26 mouse cellular contexts compared by ENCODE assay signal in the genomic region with DNA sequence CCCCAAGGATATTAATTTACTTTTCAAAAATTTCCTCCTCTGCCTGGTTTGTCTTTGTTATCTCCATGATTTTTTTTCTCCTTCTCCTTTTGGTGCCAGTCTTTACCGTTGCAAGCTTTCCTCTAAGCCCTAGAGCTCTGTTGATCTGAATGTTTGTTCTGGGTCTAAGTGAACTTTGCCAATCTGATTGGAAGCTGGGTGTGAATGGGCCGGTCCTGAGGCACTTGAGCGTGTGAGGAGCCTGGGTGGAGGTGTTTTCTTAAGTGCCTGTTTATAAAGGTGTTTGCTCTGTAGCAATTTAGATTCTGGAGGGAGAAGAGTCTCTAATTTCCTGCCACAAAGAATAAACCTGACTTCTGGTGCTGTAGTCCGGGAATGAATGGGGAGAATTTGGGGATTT. TPM values are rescaled to one million over a fixed set of nuclear protein-coding genes. Genes with fewer than 3 reads are reported as not detected.
DNase-seq lines count a peak whose midpoint lies in the region; ATAC-seq and TF ChIP-seq lines count a peak whose summit lies in the region.
"Had no signal": no experiment of that assay in that cellular context is flagged by ENCODE, and none has a peak within 500 bp of the region (broad histone marks: within the 10 kb centered on the region; RNA-seq: fewer than 3 reads in every experiment).

No protein-coding gene starts in this region.

- DNase-seq in midbrain, embryonic 11.5 days (ENCODE audit: low spot score, missing footprints): peak; percentile 66
- no peak for DNase-seq in midbrain, embryonic 14.5 days
- DNase-seq in stomach, postnatal 0 days (ENCODE audit: low spot score): peak; percentile 66
- DNase-seq in B cell, adult 2 months: no peak
- no peak for DNase-seq in left cerebral cortex, adult 9 months (ENCODE audit: low spot score in 2 of 2)
- DNase-seq: adrenal gland, adult 2 months; adrenal gland, postnatal 36 days; cerebellum, adult 18-20 months; cerebellum, postnatal 10 days; heart, adult 2 months; kidney, adult 11 months; kidney, postnatal 14 days; layer of hippocampus, adult 9-11 months; right cerebral cortex, adult 18-20 months; right cerebral cortex, postnatal 4 days; thymus, adult 18-20 months; thymus, postnatal 25 days had no signal

- no peaks in the 10 kb centered on the region for H3K36me3 ChIP-seq in intestine, embryonic 16.5 days (ENCODE audit: control insufficient read depth, insufficient read depth, low read length)
- no peaks in the 10 kb centered on the region for H3K36me3 ChIP-seq in intestine, embryonic 15.5 days
- H3K36me3 ChIP-seq in midbrain, embryonic 11.5 days (ENCODE audit: control insufficient read depth, insufficient read depth, low read length): no peaks in the 10 kb centered on the region
- no peaks in the 10 kb centered on the region for H3K36me3 ChIP-seq in midbrain, embryonic 14.5 days (ENCODE audit: control insufficient read depth, insufficient read depth, low read length)
- H3K36me3 ChIP-seq in stomach, postnatal 0 days (ENCODE audit: control insufficient read depth, insufficient read depth, low read length): no peaks in the 10 kb centered on the region
- H3K36me3 ChIP-seq: limb, embryonic 12.5 days had no signal

- TF ChIP-seq CTCF in stomach, postnatal 0 days (IDR thresholded peaks at IDR 0.05; ENCODE audit: low read depth): no peak

- TF ChIP-seq EP300 in stomach, postnatal 0 days (optimal IDR thresholded peaks at IDR 0.05): no peak

- H3K4me2 ChIP-seq in intestine, embryonic 16.5 days (ENCODE audit: low read depth, low read length): no peak overlapping the region
- no peak overlapping the region for H3K4me2 ChIP-seq in intestine, embryonic 15.5 days (replicated peaks)
- no peak overlapping the region for H3K4me2 ChIP-seq in midbrain, embryonic 11.5 days
- H3K4me2 ChIP-seq in midbrain, embryonic 14.5 days (ENCODE audit: low read length): no peak overlapping the region
- no peak overlapping the region for H3K4me2 ChIP-seq in stomach, postnatal 0 days (replicated peaks; ENCODE audit: low read depth)
- H3K4me2 ChIP-seq: limb, embryonic 12.5 days had no signal

- no peaks in the 10 kb centered on the region for H3K27me3 ChIP-seq in intestine, embryonic 16.5 days (replicated peaks; ENCODE audit: control insufficient read depth, insufficient read depth, low read length)
- H3K27me3 ChIP-seq in intestine, embryonic 15.5 days (replicated peaks): no peaks in the 10 kb centered on the region
- H3K27me3 ChIP-seq in midbrain, embryonic 11.5 days (ENCODE audit: control insufficient read depth, insufficient read depth, low read length): no peaks in the 10 kb centered on the region
- no peaks in the 10 kb centered on the region for H3K27me3 ChIP-seq in midbrain, embryonic 14.5 days (ENCODE audit: control insufficient read depth, insufficient read depth, low read length)
- H3K27me3 ChIP-seq in stomach, postnatal 0 days (ENCODE audit: control insufficient read depth, insufficient read depth, low read length): no peaks in the 10 kb centered on the region
- H3K27me3 ChIP-seq: limb, embryonic 12.5 days had no signal

- peak; percentile 55; the same call in 1 of the 2 replicates for ATAC-seq in intestine, embryonic 16.5 days
- no peak for ATAC-seq in intestine, embryonic 15.5 days
- ATAC-seq in midbrain, embryonic 11.5 days (ENCODE audit: low FRiP score): no peak
- ATAC-seq in midbrain, embryonic 14.5 days (ENCODE audit: low FRiP score, low TSS enrichment): no peak
- ATAC-seq in megakaryocyte progenitor cell, adult 5-6 weeks (replicated peaks; ENCODE audit: poor library complexity): peak; percentile 69; the same call in 1 of the 2 replicates
- peak; percentile 87 for ATAC-seq in stomach, postnatal 0 days (ENCODE audit: low FRiP score, low TSS enrichment)
- ATAC-seq: forebrain, embryonic 16.5 days; hindbrain, postnatal 0 days; midbrain, embryonic 16.5 days had no signal

- H3K9me3 ChIP-seq in intestine, embryonic 16.5 days (ENCODE audit: control insufficient read depth, low read length): no peaks in the 10 kb centered on the region
- no peaks in the 10 kb centered on the region for H3K9me3 ChIP-seq in intestine, embryonic 15.5 days
- H3K9me3 ChIP-seq in midbrain, embryonic 11.5 days (ENCODE audit: control insufficient read depth, low read length): no peaks in the 10 kb centered on the region
- H3K9me3 ChIP-seq in midbrain, embryonic 14.5 days (ENCODE audit: control insufficient read depth, low read length): no peaks in the 10 kb centered on the region
- H3K9me3 ChIP-seq in stomach, postnatal 0 days (ENCODE audit: control insufficient read depth, low read length): no peaks in the 10 kb centered on the region
- H3K9me3 ChIP-seq: limb, embryonic 12.5 days had no signal

- H3K4me3 ChIP-seq in intestine, embryonic 16.5 days (ENCODE audit: low read length): no peak overlapping the region
- no peak overlapping the region for H3K4me3 ChIP-seq in intestine, embryonic 15.5 days (replicated peaks)
- H3K4me3 ChIP-seq in midbrain, embryonic 11.5 days (ENCODE audit: low read depth, low read length): no peak overlapping the region
- H3K4me3 ChIP-seq in midbrain, embryonic 14.5 days (replicated peaks; ENCODE audit: low read depth, low read length): no peak overlapping the region
- H3K4me3 ChIP-seq in stomach, postnatal 0 days (ENCODE audit: low read depth, low read length): no peak overlapping the region
- H3K4me3 ChIP-seq: erythroblast, embryonic 14.5 days; heart, adult 2 months; limb, embryonic 12.5 days had no signal

- WGBS in intestine, embryonic 16.5 days: 35% methylated on average over 4 of the region's 4 CpGs
- WGBS in intestine, embryonic 15.5 days: 16% methylated on average over 4 of the region's 4 CpGs
- WGBS in midbrain, embryonic 11.5 days: 64% methylated on average over 4 of the region's 4 CpGs
- 76% methylated on average over 4 of the region's 4 CpGs for WGBS in midbrain, embryonic 14.5 days
- WGBS in stomach, postnatal 0 days: 20% methylated on average over 4 of the region's 4 CpGs

- peaks cover 3% of the 10 kb centered on the region; the same call in 1 of the 2 replicates for H3K4me1 ChIP-seq in intestine, embryonic 16.5 days (ENCODE audit: control insufficient read depth, insufficient read depth, low read length)
- no peaks in the 10 kb centered on the region for H3K4me1 ChIP-seq in intestine, embryonic 15.5 days (replicated peaks)
- 0 out of 2 replicates have a peak, but pooled peaks cover 2% of the 10 kb centered on the region for H3K4me1 ChIP-seq in midbrain, embryonic 11.5 days (ENCODE audit: control insufficient read depth, insufficient read depth, low read length)
- no peaks in the 10 kb centered on the region for H3K4me1 ChIP-seq in midbrain, embryonic 14.5 days (ENCODE audit: control insufficient read depth, insufficient read depth, low read length)
- H3K4me1 ChIP-seq in stomach, postnatal 0 days (replicated peaks; ENCODE audit: control insufficient read depth, insufficient read depth): no peaks in the 10 kb centered on the region
- H3K4me1 ChIP-seq: limb, embryonic 12.5 days had no signal

- H3K9ac ChIP-seq in intestine, embryonic 16.5 days (ENCODE audit: low read depth, low read length): no peak overlapping the region
- H3K9ac ChIP-seq in intestine, embryonic 15.5 days: no peak overlapping the region
- H3K9ac ChIP-seq in midbrain, embryonic 11.5 days (ENCODE audit: low read length): no peak overlapping the region
- no peak overlapping the region for H3K9ac ChIP-seq in midbrain, embryonic 14.5 days (replicated peaks; ENCODE audit: low read length)
- no peak overlapping the region for H3K9ac ChIP-seq in stomach, postnatal 0 days (ENCODE audit: low read length)
- H3K9ac ChIP-seq: limb, embryonic 12.5 days; liver, embryonic 14.5 days had no signal

- no peak overlapping the region for H3K27ac ChIP-seq in intestine, embryonic 16.5 days (ENCODE audit: low read length)
- no peak overlapping the region for H3K27ac ChIP-seq in intestine, embryonic 15.5 days
- no peak overlapping the region for H3K27ac ChIP-seq in midbrain, embryonic 11.5 days (ENCODE audit: low read depth, low read length)
- H3K27ac ChIP-seq in midbrain, embryonic 14.5 days (replicated peaks; ENCODE audit: low read depth, low read length): no peak overlapping the region
- peak overlapping the region; percentile 46; the same call in 1 of the 2 replicates for H3K27ac ChIP-seq in stomach, postnatal 0 days (replicated peaks)
- H3K27ac ChIP-seq: heart, adult 2 months; hindbrain, postnatal 0 days; limb, embryonic 12.5 days; liver, embryonic 14.5 days had no signal

RNA-seq across cellular contexts. Expression of gene N4bp2, which starts 11.3 kb away (rescaled TPM):
- 16.4 and 16.8 TPM in 2 replicates for polyA plus RNA-seq in intestine, embryonic 16.5 days (2015; fragmentation: Nextera tagmentation; extraction: Ambion mirVana)
- polyA plus RNA-seq in intestine, embryonic 15.5 days (2015; fragmentation: Nextera tagmentation; extraction: Ambion mirVana): 21.5 and 25.0 TPM in 2 replicates
- 40.1 and 43.1 TPM in 2 replicates for polyA plus RNA-seq in midbrain, embryonic 11.5 days (2014; fragmentation: Nextera tagmentation; extraction: Ambion mirVana)
- polyA plus RNA-seq in midbrain, embryonic 14.5 days (2014; fragmentation: Nextera tagmentation; extraction: Ambion mirVana): 26.1 and 32.6 TPM in 2 replicates
- 39.1 and 39.8 TPM in 2 replicates for total RNA-seq in megakaryocyte progenitor cell, adult 5-6 weeks (2015)
- 22.2 and 30.3 TPM in 2 replicates for total RNA-seq in megakaryocyte progenitor cell, adult 5-6 weeks (2017)
- 5.7 and 6.0 TPM in 2 replicates for polyA plus RNA-seq in stomach, postnatal 0 days (2015; fragmentation: Nextera tagmentation; extraction: Ambion mirVana)

RNA-seq across cellular contexts. Expression of gene Pds5a, which starts 53.9 kb away (rescaled TPM):
- 31.2 and 33.4 TPM in 2 replicates for polyA plus RNA-seq in intestine, embryonic 16.5 days (2015; fragmentation: Nextera tagmentation; extraction: Ambion mirVana)
- polyA plus RNA-seq in intestine, embryonic 15.5 days (2015; fragmentation: Nextera tagmentation; extraction: Ambion mirVana): 50.2 and 54.9 TPM in 2 replicates
- polyA plus RNA-seq in midbrain, embryonic 11.5 days (2014; fragmentation: Nextera tagmentation; extraction: Ambion mirVana): 127 and 139 TPM in 2 replicates
- 49.7 and 78.4 TPM in 2 replicates for polyA plus RNA-seq in midbrain, embryonic 14.5 days (2014; fragmentation: Nextera tagmentation; extraction: Ambion mirVana)
- 215 and 245 TPM in 2 replicates for total RNA-seq in megakaryocyte progenitor cell, adult 5-6 weeks (2015)
- 189 and 232 TPM in 2 replicates for total RNA-seq in megakaryocyte progenitor cell, adult 5-6 weeks (2017)
- polyA plus RNA-seq in stomach, postnatal 0 days (2015; fragmentation: Nextera tagmentation; extraction: Ambion mirVana): 16.7 and 18.1 TPM in 2 replicates

Comparison
In these comparisons a context has a peak if more than half of its experiments do, and no peak if none do; other contexts are left out.
1. ATAC-seq: peak in intestine, embryonic 16.5 days (single experiment), megakaryocyte progenitor cell, adult 5-6 weeks (single experiment) and stomach, postnatal 0 days (single experiment); none in intestine, embryonic 15.5 days (single experiment), midbrain, embryonic 11.5 days (single experiment) and midbrain, embryonic 14.5 days (single experiment).
2. DNase-seq: peak in midbrain, embryonic 11.5 days (single experiment) and stomach, postnatal 0 days (single experiment); none in midbrain, embryonic 14.5 days (single experiment), B cell, adult 2 months (0 of 2) and left cerebral cortex, adult 9 months (0 of 2).